In genomic region chrX:99975985-99976924, GRCm38 (mm10) we compare ENCODE assay signal across 8 mouse cellular contexts. TPM values are rescaled to one million over a fixed set of nuclear protein-coding genes. Genes with fewer than 3 reads are reported as not detected.
A peak's percentile ranks its signal among the peaks of the same experiment; 100 is the strongest.
DNase-seq lines count a peak whose midpoint lies in the region; ATAC-seq and TF ChIP-seq lines count a peak whose summit lies in the region.

No protein-coding gene starts in this region.

- peak overlapping the region; percentile 70 for H3K4me2 ChIP-seq in lung, embryonic 14.5 days

- H3K9me3 ChIP-seq in G1E (replicated peaks): no peaks in the 10 kb centered on the region
- H3K9me3 ChIP-seq in embryonic facial prominence, embryonic 10.5 days: no peaks in the 10 kb centered on the region
- H3K9me3 ChIP-seq in heart, embryonic 10.5 days: no peaks in the 10 kb centered on the region
- no peaks in the 10 kb centered on the region for H3K9me3 ChIP-seq in lung, embryonic 14.5 days (ENCODE audit: low read depth, low read length)

- peak overlapping the region; percentile 30; the same call in 1 of the 2 replicates for H3K4me3 ChIP-seq in G1E (ENCODE audit: low read depth, low read length)
- peak overlapping the region; percentile 65 for H3K4me3 ChIP-seq in embryonic facial prominence, embryonic 10.5 days
- peak overlapping the region; percentile 66 for H3K4me3 ChIP-seq in heart, embryonic 10.5 days
- peak overlapping the region; percentile 51 for H3K4me3 ChIP-seq in lung, embryonic 14.5 days (ENCODE audit: low read depth, low read length)
- peak overlapping the region; percentile 93 for H3K4me3 ChIP-seq in olfactory bulb, adult 2 months (ENCODE audit: insufficient read depth, low read depth, low read length)

- peak overlapping the region; percentile 49 for H3K9ac ChIP-seq in lung, embryonic 14.5 days

- H3K27ac ChIP-seq in embryonic facial prominence, embryonic 10.5 days (replicated peaks): peak overlapping the region; percentile 54
- H3K27ac ChIP-seq in heart, embryonic 10.5 days: peak overlapping the region; percentile 47; the same call in 1 of the 2 replicates
- no peak overlapping the region; the same call in 1 of the 2 replicates for H3K27ac ChIP-seq in lung, embryonic 14.5 days (ENCODE audit: low read depth)
- no peak overlapping the region for H3K27ac ChIP-seq in olfactory bulb, adult 2 months (ENCODE audit: insufficient read depth, low read depth, low read length)

- H3K27me3 ChIP-seq in G1E (ENCODE audit: insufficient read depth, low read length): no peaks in the 10 kb centered on the region
- peaks cover 55% of the 10 kb centered on the region for H3K27me3 ChIP-seq in embryonic facial prominence, embryonic 10.5 days (replicated peaks; ENCODE audit: low read depth, poor library complexity, severe bottlenecking)
- peaks cover 14% of the 10 kb centered on the region for H3K27me3 ChIP-seq in heart, embryonic 10.5 days (ENCODE audit: insufficient read depth, poor library complexity, severe bottlenecking)
- H3K27me3 ChIP-seq in lung, embryonic 14.5 days (ENCODE audit: insufficient read depth, low read length): no peaks in the 10 kb centered on the region

- DNase-seq in 3134 (ENCODE audit: extremely low read depth, insufficient read length, low spot score) (peak; percentile 0), G1E (ENCODE audit: low spot score) (no peak), adipocyte (ENCODE audit: low spot score) (no peak)
- DNase-seq in embryonic facial prominence, embryonic 10.5 days (ENCODE audit: low spot score): peak; percentile 37
- DNase-seq in heart, embryonic 10.5 days (ENCODE audit: low spot score): no peak
- peak; percentile 3 to 4 for DNase-seq in kidney, adult 8-10 months
- DNase-seq in lung, embryonic 14.5 days: peak; percentile 30

- H3K4me1 ChIP-seq in G1E (ENCODE audit: insufficient read depth, low read depth, low read length): no peaks in the 10 kb centered on the region
- H3K4me1 ChIP-seq in embryonic facial prominence, embryonic 10.5 days: peaks cover 9% of the 10 kb centered on the region
- H3K4me1 ChIP-seq in heart, embryonic 10.5 days: no peaks in the 10 kb centered on the region
- H3K4me1 ChIP-seq in lung, embryonic 14.5 days (ENCODE audit: insufficient read depth): no peaks in the 10 kb centered on the region; the same call in 1 of the 2 replicates
- no peaks in the 10 kb centered on the region for H3K4me1 ChIP-seq in olfactory bulb, adult 2 months (ENCODE audit: control insufficient read depth, insufficient read depth, low read length)

- TF ChIP-seq POLR2A in olfactory bulb, adult 2 months (IDR thresholded peaks at IDR 0.05; ENCODE audit: insufficient read depth, low read depth, low read length): no peak

- WGBS in embryonic facial prominence, embryonic 10.5 days: 24% methylated on average over 48 of the region's 48 CpGs
- WGBS in heart, embryonic 10.5 days: 18% methylated on average over 48 of the region's 48 CpGs
- WGBS in lung, embryonic 14.5 days: 11% methylated on average over 48 of the region's 48 CpGs
- 17% methylated on average over 47 of the region's 48 CpGs for WGBS in olfactory bulb, adult 2 months

- TF ChIP-seq CTCF in G1E (IDR thresholded peaks at IDR 0.05; ENCODE audit: low read depth, low read length): no peak
- 0 out of 2 replicates have a peak, but pooled peaks have one; percentile 1 for TF ChIP-seq CTCF in lung, embryonic 14.5 days (IDR thresholded peaks at IDR 0.05; ENCODE audit: low read depth)
- TF ChIP-seq CTCF in olfactory bulb, adult 2 months (IDR thresholded peaks at IDR 0.05; ENCODE audit: insufficient read depth, low read depth, low read length): no peak

- no peak for ATAC-seq in G1E (ENCODE audit: extremely low read depth, insufficient number of reproducible peaks, low FRiP score, poor library complexity, severe bottlenecking)
- ATAC-seq in lung, embryonic 14.5 days (ENCODE audit: insufficient read depth): peak; percentile 42

- no peaks in the 10 kb centered on the region for H3K36me3 ChIP-seq in G1E (replicated peaks)
- no peaks in the 10 kb centered on the region for H3K36me3 ChIP-seq in embryonic facial prominence, embryonic 10.5 days (replicated peaks)
- no peaks in the 10 kb centered on the region for H3K36me3 ChIP-seq in heart, embryonic 10.5 days
- H3K36me3 ChIP-seq in lung, embryonic 14.5 days (ENCODE audit: insufficient read depth): no peaks in the 10 kb centered on the region

RNA-seq across cellular contexts. Expression of gene Eda, which starts 0.8 kb away (rescaled TPM):
- total RNA-seq in G1E (2014; fragmentation: Nextera tagmentation) (not detected in 2 replicates), G1E (2017) (0.22 and 0.29 TPM in 2 replicates)
- polyA plus RNA-seq in G1E (2012): 0.34 and 0.41 TPM in 2 replicates
- 1.7 TPM in 2 replicates for polyA plus RNA-seq in embryonic facial prominence, embryonic 10.5 days (2016; fragmentation: Nextera tagmentation; extraction: Ambion mirVana)
- polyA plus RNA-seq in heart, embryonic 10.5 days (2016; fragmentation: Nextera tagmentation; extraction: Ambion mirVana): 0.99 and 1.1 TPM in 2 replicates
- 3.6 and 4.0 TPM in 2 replicates for polyA plus RNA-seq in lung, embryonic 14.5 days (2014; fragmentation: Nextera tagmentation; extraction: Ambion mirVana)
- polyA plus RNA-seq in olfactory bulb, adult 2 months (2012; ENCODE audit: insufficient read depth, insufficient read length, low replicate concordance, missing spikeins): not detected in 2 replicates

Comparison
In these comparisons a context has a peak if more than half of its experiments do, and no peak if none do; other contexts are left out.
1. DNase-seq: peak in 3134 (single experiment), embryonic facial prominence, embryonic 10.5 days (single experiment), kidney, adult 8-10 months (2 of 2) and lung, embryonic 14.5 days (single experiment); none in G1E (single experiment), heart, embryonic 10.5 days (single experiment) and adipocyte (single experiment).
2. H3K4me3 ChIP-seq: peak in every context shown above with its lines; median percentile 93 in olfactory bulb, adult 2 months; 66 in heart, embryonic 10.5 days; 65 in embryonic facial prominence, embryonic 10.5 days; 51 in lung, embryonic 14.5 days; 30 in G1E.
3. H3K27ac ChIP-seq: peak in embryonic facial prominence, embryonic 10.5 days (single experiment) and heart, embryonic 10.5 days (single experiment); none in lung, embryonic 14.5 days (single experiment) and olfactory bulb, adult 2 months (single experiment).